Mouse (Mus musculus): ENCODE measurements around the gene Rfc1.

DNA sequence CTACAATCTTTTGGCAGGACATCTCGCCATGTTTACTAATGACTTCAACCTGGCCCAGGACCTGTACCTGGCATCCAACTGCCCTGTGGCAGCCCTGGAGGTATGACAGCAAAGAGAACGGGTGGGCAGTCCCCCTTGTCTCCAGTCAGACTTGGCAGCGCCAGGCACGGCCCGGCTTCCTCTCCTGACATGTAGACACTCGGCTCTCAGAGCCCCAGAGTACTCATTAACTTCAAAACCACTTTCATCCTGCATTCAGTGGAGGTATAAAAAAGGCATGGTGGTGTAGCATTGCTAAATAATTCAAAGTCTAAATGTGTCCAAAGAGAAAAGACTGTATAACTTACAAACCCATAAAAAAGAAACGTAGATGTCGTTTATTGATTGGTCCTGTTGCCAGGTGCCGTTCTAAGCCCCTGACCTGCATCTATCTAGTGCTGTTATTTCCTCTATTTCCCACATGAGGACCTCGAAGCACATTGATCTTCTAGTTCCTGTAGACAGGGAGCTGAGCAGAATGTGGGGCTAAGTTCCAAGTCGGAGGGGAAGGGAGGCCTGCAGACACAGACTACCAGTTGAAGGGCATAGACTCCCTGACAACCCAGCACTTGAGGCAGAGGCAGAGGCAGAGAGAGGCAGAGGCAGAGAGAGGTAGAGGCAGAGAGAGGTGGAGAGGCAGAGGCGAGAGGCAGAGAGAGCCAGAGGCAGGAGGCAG lies 104.0 kb downstream of the Rfc1 start:
- TF ChIP-seq CTCF (IDR thresholded peaks at IDR 0.05; ENCODE audit: low read depth, low read length) = no peak
- TF ChIP-seq GATA1 (IDR thresholded peaks at IDR 0.05; ENCODE audit: borderline replicate concordance, low read length) = no peak
